Mouse (Mus musculus): ENCODE measurements around the gene Etfrf1. TPM values are rescaled to one million over a fixed set of nuclear protein-coding genes. Genes with fewer than 3 reads are reported as not detected.
A peak's percentile ranks its signal among the peaks of the same experiment; 100 is the strongest.

Etfrf1 gene
- 10 to 100 TPM; 84.5 to 98.7 TPM for total RNA-seq (2021)

- intact Hi-C loops (cut with DNase I): loop anchor here (1.0 to 2.0 kb wide), 2 partner anchors 38 to 130 kb away; no protein-coding TSS in a partner anchor
- peak; percentile 99 for DNase-seq
These were observed at the start of gene Etfrf1, which contains the start of gene Casc1 for GRCm38 (mm10) chr6:145210816-145211338. Gene Etfrf1, plus strand, starts transcription at chr6:145211134. Gene Casc1, minus strand, starts transcription at chr6:145211005.

DNA sequence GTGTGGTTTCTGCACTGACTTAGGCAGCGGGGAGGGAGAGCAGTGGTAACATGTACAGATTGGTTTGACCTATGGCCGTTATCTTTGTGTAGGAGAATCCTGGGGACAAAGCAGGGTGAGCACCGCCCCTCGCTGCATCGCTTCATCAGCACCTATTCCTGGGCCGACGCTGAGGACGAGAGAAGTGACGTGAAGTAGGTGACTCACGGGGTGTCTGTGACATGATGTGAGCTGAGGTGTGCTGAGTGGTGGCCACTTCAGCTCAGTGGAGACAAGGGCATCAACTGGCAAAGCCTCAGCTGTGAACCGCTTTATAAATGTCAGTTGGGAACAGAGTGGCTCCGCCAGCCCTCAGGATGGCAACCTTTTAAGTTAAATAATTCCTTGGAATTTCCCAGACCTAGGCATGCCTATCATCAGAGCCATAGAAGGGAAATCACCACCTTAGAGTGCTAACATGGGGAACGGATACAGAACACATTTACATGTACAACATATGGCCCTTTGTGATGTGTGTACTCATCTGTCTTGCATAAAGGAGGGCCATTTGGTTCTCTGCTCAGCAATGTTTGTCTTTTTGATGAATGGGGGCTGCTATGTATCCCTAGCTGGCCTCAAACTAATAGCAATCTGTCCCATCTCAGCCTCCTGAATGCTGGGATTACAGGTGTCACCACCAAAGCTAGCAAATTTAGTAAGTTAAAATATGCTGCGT is 38.9 kb upstream of the Etfrf1 start:
- DNase-seq: no peak
- intact Hi-C loops (cut with DNase I): no loop called here

DNA sequence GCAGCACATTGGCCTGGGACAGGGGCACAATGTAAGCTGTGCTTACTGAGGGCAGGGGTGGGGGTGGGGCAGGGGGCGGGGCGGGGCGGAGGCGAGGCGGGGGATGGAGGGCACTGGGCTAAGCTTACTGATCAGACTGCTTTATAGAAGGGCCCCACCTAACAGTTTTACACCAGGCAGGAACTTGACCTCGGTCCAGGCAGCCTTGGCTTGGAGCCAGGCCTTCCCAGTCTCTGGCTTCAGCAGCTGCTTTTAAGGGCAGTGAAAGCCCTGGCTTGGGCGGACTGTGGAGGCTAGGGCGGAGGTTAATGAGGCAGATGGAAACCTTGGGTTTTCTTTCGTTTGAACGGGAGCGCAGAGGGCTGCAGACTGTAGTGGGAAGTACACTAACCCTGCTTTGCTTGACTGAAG is 37.1 kb upstream of the Etfrf1 start:
- peak; percentile 92 to 93 for DNase-seq
- intact Hi-C loops (cut with DNase I): no loop called here

DNA sequence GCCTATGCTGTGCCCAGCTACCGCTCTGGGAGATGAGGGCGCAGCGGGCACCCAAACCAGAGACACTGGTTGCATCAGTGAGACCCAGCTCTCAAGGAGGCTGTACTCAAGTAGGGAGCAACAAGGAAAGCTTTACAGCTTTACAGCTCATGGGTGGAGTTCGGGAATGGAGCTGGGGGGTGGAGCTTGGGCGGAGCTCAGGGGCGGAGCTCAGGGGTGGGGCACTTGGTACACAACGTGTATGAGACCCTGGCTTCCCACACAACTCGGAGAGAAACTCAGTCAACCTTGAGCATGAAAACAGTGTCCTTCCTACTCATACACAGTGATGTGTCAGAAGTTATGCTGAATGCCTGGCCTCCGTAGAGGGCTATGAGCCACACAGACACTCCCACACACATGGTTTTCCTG is 35.4 kb upstream of the Etfrf1 start:
- intact Hi-C loops (cut with DNase I): no loop called here
- no peak for DNase-seq

DNA sequence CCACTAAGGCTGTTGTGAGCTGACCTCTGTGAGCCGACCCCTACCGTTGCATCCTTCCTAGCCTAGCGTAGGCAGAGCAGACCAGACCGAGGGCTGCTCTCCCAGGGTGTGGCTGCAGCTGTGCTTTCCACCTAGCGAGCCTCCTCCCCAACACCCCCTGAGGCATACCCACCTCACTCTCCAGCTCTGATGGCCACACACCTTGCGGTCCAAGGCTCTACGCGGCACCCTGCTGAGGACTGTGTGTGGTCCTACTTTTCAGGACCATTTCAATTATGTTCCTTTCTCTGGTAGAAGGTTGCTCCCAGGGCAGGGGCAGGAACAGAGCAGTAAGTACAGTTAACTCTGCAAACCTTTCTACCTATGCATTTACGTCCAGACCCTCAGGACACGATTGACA is 34.5 kb upstream of the Etfrf1 start:
- intact Hi-C loops (cut with DNase I): no loop called here
- DNase-seq: no peak

GRCm38 (mm10) chr6:145179665-145180064 is 31.3 kb upstream of the Etfrf1 start:
- intact Hi-C loops (cut with DNase I): loop anchor here (2.0 kb wide), 1 partner anchor 161 kb away; no protein-coding TSS in a partner anchor
- peak; percentile 60 to 78 for DNase-seq

GRCm38 (mm10) chr6:145182044-145182443 is 28.9 kb upstream of the Etfrf1 start:
- peak; percentile 80 to 84 for DNase-seq
- intact Hi-C loops (cut with DNase I): no loop called here

GRCm38 (mm10) chr6:145186096-145186495 is 24.8 kb upstream of the Etfrf1 start:
- intact Hi-C loops (cut with DNase I): loop anchor here (2.0 kb wide), 1 partner anchor 157 kb away; no protein-coding TSS in a partner anchor
- DNase-seq: no peak

DNA sequence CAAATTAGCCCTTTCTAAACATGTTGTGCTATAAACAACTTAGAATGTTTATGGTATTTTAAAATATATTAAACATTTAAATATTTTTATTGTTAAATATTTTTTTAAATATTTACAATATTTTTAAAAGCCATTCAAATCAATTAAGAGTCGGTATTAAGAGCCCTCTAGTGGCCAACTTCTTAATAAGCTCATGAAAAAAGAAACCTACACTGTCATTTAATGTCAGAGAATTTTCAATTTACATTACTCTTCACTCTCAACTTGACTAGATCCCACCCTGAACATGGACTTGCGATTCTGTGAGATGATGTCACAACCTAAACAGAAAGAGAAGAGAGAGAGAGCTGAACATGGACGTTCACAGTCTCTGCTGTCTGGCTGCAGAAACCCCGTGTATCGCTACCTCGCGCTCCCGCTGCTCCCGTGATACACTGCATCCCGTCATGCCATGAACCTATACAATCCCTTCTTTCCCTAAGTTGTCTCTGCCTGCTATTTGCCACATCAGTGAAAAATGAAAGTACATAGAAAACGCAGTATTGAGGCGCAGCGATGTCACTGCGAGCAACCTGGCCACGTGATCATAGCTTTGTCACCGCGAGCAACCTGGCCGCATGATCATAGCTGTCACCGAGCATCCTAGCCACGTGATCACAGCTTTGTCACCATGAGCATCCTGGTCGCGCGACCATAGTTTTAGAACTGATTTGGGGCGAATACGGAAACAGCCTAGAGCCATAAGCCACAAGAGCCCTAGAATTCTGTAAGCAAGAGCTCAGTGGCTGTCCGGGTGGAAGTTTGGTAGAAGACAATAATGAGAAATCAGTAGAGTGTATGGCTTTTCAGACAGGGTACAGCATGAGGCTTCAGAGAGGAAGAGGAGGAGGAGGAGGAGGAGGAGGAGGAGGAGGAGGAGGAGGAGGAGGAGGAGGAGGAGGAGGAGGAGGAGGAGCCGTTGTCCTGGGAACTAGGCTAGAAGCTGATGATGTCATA is 23.5 kb upstream of the Etfrf1 start:
- intact Hi-C loops (cut with DNase I): loop anchor here (1.0 to 2.0 kb wide), 2 partner anchors 99 to 155 kb away; no protein-coding TSS in a partner anchor

DNA sequence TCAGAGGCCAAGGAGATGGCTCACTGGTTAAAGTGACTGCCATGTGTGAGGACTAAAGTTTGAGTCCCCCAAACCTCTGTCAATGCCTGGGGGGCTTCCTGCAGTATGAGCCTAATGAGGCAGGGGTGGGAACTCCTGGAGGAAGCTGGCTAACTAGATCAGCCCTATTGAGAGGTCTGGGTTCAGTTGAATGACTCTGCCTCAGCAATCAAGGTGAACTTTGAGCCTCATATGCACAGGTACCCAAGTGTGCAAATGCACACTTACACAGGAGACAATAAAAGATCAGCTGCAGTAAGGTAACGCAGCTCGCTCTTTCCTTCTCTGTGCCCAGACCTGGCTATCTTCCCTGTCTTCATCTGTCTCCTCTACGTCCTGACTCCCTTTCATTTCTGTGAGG is 17.9 kb upstream of the Etfrf1 start:
- no peak for DNase-seq
- intact Hi-C loops (cut with DNase I): no loop called here

More for the DNA sequence above, 23.5 kb upstream of the Etfrf1 start:
- DNase-seq: peak; percentile 32 to 40

DNA sequence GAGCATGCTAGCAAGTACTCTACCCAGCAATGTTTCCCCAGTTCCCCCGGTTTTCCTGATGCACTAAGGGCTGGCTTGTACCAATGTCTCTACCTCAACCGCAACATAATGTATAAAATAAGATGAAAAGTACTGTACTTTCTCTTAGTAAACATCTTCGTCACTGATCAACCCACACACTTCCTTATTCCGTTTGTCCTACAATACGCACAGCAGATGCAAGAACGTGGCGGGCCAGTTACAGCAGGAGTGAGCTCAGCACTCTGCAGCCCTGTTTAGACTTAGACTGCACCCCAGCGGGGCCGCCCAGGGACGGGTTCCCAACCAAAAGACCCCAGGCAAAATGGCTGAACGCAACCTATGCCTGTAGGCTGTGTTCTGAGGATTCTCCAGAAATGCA is 17.5 kb upstream of the Etfrf1 start:
- intact Hi-C loops (cut with DNase I): no loop called here
- no peak for DNase-seq

DNA sequence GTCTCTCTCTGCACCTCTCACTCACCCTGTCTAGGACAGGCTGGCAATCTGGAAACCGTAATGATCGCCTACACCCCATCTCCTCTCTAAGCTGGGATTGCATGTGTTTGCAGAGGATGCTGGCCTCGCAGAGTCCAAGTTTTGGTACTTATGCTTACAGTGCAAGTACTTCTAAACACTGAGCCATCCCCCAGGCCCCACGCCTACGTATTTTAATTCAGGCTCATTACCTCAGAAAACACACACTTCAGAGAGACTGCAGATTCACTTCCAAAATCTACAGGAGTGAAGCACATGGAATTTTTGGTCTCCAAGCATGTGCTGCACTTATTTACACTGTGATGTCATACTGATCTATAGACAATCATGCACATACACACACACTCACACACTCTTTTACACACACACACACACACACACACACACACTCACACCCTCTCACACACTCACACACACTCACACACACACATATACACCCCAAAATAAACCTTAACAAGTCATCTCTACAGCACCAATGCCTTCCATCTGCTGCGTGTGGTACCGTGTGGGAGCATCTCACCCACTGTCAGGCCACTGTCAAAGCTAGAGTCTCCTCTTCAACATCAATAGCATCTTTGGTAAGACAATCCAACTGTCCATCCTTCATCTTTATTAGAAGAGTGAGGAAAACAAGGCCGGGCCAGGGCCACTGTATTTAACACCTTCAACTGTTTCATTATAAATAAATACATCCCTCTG is 12.8 kb upstream of the Etfrf1 start:
- no peak for DNase-seq

DNA sequence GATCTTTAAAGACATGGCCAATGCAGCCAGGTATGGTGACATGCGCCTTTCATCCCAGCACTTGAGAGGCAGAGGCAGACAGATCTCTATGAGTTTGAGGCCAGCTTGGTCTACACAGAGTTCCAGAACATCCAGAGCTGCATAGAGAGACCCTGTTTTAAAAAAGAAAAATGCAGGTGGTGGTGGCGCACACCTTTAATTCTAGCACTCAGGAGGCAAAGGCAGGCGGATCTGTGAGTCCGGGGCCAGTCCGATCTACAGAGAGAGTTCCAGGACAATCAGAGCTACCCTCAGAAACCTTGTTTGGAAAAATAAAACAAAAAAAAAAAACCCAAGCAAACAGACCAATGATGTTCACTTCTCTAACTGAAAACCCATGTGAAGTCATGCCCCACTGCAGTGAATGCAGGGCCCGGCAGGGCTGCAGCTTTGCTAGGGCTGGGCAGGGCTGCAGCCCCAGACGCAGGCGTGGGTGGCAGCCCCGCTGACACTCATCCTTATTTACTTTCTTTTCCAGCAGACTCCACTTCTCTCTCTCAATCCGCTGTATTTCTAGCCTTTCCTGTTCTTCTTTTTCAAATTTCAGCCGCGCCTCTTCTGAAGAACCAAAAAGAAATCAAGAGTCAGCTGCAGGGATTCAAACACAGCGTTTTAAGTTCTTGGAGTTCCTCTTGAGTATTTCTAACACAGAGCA is 8.4 kb upstream of the Etfrf1 start:
- intact Hi-C loops (cut with DNase I): no loop called here
- DNase-seq: no peak

More for the DNA sequence above, 12.8 kb upstream of the Etfrf1 start:
- intact Hi-C loops (cut with DNase I): no loop called here

- intact Hi-C loops (cut with DNase I): no loop called here
- no peak for DNase-seq
These were observed 6.5 kb upstream of the Etfrf1 start for GRCm38 (mm10) chr6:145204440-145204839.

- no peak for DNase-seq
- intact Hi-C loops (cut with DNase I): no loop called here
These were observed 5.8 kb upstream of the Etfrf1 start for GRCm38 (mm10) chr6:145205142-145205541.

DNA sequence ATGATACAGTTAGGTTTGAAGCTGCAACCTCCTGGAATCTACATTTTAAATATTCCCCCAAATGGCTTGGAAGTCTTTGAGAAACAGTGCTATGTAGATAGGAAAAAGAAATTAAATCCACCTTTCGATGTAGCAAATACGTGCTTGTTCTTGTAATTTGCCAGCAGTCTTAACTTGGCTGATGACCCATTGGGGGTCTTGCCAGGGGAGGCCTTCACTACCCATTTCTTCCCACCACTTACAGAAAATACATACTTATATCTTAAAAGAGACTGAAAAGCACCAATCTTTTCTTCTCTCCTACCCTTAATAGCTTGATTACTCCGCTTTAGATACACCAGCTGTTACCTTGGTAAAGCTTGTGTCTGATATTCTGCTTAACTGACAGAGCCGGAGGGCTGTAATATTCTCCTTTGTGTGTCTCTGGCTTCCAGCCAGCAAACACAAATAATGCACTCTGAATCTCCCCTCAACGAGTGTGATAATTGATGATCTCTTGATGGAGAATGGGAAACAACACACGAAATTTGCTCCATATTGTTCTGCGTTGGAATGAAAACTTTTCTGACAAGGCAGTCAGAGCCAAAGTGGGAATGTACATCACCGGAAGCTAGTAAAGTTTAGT is 766 bp upstream of the Etfrf1 start:
- intact Hi-C loops (cut with DNase I): loop anchor here (2.0 kb wide), 1 partner anchor 39 kb away; no protein-coding TSS in a partner anchor
- DNase-seq: no peak

- intact Hi-C loops (cut with DNase I): loop anchor here (1.0 to 2.0 kb wide), 2 partner anchors 37 to 130 kb away; no protein-coding TSS in a partner anchor
- peak in 1 of 2 experiments; percentile 16 for DNase-seq
These were observed 707 bp downstream of the Etfrf1 start for GRCm38 (mm10) chr6:145211376-145212305.

GRCm38 (mm10) chr6:145213916-145214315 is 3.0 kb downstream of the Etfrf1 start:
- DNase-seq: no peak
- intact Hi-C loops (cut with DNase I): no loop called here

Measured in heart, postnatal 10 days (tissue).